Mouse (Mus musculus) ES-CJ7 (cell line): ENCODE results near the gene Rarres1.

ENCODE experiments used
- DNase-seq: peaks from one replicate; pipeline ENCODE4 v3.0.0; 2011; ENCODE audit warnings: low read depth, low spot score

Rarres1 gene

DNA sequence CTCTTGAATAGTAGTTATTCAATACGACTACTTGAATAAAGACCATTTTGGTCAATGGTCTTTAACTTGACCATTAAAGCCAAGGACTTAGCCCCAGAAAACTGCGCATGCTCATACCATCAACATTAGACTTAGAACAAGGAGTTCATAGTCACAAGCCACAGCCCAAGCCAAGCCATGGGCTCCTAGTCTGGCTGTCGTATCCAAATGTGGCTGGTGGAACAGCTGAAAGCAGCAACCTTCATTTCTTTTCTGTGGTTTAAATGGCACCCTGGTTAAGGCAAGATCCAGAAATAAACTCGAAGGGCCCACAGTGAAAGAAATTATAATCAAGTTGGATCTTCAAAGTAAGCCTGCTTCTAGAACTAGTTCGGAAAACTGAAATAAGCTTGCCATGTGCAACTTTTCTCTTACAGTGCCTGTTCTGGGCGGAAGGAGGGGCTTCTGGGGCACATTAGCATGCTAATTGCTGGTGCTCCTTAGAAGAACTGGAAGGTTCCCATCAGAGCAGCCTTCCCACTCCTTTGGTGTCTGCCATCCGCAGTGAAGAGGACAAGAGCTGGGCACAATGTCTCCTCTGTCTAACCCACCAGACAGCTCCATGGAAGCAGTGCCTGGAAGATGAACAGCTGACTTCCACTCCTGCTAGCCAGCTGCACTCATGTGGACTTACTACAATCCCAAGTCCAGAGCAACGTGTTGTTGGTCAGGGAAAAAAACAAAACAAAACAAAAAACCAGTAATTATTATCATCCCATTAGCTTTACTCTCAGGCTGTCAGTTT lies 23.0 kb downstream of the Rarres1 start:
- DNase-seq = no peak

DNA sequence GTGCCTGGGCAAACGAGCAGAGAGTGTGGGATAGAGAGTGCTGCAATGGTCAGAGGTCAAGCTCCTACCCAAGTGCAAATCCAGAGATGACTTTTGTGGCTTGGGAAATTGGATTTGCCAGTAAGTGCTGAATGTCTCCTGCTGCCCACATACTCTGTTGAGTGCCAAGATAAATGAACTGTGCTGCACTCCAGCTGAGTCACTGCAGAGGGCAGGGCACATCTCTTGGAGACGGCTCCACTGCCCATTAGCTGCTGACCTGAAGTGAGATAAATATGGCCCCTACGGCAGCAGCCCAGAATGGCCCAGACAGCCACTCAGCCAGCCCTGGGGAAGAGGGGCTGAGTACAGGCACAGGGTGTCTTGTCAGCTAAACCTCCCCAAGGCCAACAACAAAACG lies 25.2 kb downstream of the Rarres1 start:
- no peak for DNase-seq

DNA sequence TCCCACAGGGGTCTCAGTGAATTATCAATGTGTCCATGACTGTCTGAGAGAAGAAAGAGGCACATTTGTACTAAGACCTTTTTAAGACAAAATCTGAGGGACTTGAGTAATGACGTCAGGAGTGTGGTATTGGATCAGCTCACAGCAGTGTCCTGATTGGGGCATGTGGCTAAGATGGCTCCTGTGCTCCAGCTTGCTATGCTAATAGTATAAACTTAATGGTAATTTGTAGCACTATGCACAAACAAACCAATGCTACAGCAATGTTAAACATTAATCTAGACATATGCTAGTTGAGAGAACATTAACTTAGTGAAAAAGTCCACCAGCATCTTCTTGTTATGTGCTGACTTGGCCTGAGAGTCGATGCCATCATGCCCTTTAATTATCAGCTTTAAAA lies 30.1 kb downstream of the Rarres1 start:
- DNase-seq = no peak

DNA sequence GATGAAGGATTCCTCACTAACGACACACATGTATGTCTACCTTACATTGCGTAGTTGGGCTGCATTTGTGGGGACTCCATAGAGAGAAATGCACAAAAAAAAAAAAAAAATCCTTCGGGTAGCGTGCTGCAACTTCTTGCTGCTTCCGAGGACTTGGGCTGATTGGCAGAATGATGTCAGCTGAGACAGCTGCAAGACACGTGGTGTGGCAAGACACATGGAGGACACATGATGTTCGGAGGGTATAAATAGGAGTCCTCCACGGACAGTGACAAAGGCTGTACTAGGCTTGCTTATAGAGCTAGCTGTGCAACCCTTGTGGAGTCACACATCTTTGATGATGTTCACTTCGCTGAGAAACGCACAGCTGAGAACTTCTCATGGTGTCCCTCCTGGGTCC lies 32.9 kb downstream of the Rarres1 start:
- no peak for DNase-seq

DNA sequence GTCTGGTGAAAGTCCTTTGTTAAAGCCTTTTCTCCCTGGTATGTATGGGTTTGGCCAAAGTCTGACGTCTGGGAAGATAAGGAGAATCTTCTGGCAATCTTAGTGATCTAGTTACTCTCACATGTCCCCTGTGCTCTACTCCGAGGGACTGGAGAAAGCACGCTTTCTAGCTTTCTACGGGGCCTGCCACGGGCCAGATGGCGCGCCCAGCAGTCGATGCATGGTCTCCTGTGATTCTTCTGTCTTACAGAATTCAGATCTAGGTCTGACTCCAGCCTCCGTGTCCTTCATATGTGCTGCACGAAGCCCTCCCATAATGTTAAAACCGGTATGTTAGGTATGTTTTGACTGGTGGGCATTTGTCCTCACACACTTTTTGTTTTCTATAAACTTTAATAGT lies 35.5 kb downstream of the Rarres1 start:
- DNase-seq = no peak

DNA sequence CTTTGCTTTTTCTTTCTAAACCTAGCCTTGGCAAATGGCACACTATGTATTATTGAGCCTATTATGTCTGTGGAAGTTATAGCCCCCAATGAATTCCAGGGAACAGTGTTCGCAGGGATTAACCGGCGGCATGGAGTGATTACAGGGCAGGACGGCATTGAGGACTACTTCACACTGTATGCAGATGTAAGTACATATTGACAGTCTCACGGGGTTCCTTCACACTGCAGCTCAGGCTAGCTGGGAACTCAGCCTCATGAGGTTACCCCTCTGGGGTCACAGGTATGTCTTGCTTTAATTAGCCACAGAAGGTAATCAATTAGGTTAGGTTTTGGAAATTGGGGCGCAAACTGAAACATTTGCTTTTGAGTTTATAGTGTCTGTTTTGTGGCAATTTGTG lies 41.9 kb downstream of the Rarres1 start:
- no peak for DNase-seq

DNA sequence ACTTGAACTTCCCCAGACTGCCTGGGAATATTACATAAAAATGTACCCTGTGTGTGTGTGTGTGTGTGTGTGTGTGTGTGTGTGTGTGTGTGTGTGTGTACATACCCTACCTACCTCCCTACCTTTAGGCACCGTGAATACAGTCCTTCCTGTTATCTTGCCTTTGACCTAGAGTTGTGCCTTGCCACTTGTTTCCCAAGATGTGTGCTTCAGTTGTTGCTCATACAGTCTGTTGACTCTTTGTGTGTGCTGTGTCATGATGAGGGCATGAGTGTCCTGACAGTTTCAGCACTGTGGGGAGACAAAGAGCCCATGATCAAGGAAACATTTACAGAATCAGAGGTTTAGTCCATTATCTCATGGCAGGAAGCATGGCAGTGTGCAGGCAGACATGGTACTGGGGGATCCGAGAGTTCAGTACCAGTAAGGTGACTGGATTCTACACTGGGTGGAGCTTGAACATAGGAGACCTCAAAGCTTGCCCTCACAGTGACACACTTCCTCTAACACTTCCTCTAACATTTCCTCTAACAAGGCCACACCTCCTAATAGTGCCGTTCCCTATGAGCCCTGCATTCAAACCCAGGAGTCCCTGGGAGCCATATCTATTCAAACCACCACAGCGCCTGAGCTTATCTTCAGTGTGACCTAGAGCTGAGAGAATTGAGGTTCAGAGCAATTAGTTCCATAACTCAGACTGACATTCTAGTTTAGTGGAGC lies 43.8 kb downstream of the Rarres1 start:
- no peak for DNase-seq

DNA sequence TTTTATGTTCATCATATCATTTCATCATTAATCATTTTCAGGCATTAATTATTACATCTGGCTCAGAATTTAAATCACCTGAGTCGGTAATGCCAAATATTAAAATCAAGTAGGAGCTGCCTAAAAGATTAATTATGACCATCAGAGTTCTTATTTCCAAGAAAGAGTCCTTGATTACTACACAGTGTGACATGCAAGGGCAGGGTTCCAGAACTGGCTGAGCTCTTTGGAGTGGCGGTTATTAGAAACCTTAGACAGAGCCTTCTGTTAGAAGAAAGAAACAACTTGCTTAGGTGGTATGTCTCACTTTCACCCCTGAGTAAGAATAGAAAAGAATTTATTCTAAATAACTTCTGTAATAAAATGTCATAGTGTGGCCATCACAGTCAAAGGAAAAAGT lies 48.0 kb downstream of the Rarres1 start:
- no peak for DNase-seq

DNA sequence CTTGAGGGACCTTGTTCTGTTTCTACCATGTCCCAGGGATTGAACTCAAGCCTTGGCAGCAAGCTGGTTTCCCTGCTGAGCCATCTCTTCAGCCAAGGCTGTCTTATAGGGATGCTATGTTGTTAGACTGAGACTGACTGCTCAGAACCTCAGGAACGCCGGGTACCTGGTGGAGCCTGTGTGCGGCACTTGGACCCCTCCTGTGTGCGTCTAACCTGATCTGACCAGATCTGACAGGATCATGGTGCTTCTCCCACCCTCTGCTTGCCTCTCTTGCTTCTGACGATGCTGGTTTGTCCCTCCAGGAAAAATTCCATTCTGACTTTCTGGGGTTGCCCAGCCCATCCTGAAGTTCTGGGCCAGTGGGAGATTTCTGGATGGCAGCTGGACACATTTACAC lies 48.7 kb downstream of the Rarres1 start:
- DNase-seq = peak; percentile 69

DNA sequence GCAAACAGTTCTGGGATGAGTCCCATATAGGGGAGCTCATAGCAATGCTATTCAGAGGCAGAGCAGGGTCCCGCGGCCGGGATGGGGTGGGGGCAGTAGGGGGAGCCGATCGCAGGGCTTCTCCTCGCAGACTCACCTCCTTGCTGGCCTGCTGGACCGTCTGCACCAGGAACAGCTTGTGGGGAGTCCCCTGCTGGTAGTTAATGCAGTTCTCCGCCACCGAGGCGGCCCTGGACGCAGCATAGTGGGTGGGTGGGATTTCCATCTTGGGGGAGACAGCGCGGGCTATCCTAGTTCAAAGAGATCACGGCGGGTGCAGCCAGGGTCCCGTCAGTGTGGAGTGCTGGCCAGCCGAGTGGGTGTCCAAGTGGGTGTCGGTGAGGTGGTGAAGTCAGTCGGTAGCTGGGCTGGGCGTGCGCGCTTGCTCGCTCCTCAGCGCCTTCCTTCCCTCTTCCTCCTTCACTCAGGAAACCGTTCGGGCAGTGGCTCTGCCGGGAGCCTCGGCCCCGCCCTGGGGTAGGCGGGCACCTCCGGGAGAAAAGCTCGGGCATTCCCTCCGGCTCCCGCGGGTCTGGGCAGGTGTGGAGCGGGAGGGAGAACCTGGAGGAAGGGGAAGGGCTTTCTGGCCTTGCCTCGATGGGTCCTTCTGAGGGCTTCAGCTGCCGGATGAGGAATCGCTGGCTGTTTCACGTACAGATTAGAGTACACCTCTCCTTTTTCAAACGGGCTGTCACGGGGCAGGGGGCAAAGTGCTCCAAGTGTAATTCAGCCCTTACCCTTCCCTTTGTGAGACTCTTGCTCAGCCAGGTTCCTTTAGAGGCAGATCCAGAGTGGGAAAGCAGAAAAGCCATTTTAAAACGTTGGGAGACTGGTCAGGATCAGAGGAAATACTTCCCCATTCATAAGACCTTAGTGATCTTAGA lies 51.6 kb downstream of the Rarres1 start, which contains the start of gene Lxn:
Gene Lxn, minus strand, starts transcription at position 477 of the 923 bp plus-strand sequence.
- peak; percentile 64 for DNase-seq

DNA sequence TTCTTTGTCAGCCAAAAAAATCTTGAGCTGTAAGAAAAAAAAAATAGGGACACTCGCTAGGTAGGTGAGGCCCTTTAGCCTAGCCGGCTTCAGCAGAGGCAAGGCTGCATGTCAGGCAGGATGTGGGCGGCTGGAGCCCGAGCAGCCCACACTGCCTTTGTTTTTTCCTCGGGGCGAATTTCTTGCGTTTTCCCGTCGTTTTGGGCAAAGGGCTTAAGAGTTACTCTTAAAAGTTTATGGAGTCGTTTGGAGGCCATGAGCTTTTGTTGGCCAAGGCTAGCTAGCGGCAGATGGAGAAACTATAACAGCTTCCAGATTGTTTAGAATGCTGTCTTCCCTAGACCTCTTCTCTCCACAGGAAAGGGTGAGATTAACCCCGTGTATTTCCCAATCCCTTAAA lies 52.3 kb downstream of the Rarres1 start:
- DNase-seq = no peak

DNA sequence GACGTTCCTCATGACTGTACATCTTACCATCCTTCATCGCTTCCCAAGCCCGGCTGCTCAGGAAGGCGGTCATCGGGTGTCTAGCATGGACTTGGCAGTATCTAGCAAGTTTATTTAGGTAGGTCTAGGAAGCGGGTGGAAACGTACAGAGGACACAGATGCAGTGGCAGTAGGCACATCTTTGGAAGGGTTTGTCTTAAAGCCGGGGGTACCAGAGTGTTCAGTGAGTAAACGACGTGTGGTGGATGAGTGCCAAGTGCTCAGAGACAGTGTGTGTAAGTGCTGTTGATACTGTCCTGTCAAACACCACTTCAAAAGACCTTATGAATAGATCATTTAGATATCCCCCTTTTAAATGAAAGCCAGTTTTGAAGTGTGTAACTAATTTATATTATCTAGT lies 52.7 kb downstream of the Rarres1 start:
- no peak for DNase-seq

DNA sequence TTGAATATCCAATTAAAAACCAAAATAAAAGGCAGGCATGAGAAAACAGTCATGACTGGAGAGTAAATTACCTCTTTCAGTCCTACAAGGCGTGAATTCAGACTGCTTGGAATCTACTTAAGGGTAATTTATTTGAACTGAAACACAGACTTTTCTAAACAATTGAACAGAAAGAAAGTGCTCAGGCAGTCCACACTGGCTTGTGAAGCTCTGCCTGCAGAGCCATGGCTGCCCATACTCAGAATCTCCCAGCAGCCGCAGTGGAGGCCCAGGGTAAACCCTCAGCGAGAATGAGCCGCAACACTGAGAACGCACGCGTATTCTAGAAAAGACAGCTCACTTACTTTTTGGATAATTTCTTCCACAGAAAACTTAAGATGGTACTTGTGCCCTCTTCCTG lies 53.3 kb downstream of the Rarres1 start:
- DNase-seq = no peak

DNA sequence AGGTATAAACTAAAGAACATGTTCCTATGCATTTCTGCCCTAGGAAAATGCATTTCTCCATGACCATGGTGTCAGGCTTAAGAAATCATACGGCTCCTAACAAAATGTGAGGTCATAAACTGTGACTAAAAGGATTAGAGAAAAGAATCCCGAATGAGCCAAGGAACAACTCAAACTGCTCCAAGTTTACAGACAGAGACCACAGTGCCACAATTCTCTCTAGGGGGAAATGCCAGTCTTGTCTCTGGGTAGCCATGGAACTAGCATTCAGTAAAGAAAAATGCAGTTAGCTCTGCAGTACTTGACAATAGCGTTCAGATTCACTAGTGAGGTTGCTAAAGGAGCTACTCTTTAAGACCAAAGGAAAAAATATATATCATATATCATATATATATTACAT lies 55.4 kb downstream of the Rarres1 start:
- no peak for DNase-seq

DNA sequence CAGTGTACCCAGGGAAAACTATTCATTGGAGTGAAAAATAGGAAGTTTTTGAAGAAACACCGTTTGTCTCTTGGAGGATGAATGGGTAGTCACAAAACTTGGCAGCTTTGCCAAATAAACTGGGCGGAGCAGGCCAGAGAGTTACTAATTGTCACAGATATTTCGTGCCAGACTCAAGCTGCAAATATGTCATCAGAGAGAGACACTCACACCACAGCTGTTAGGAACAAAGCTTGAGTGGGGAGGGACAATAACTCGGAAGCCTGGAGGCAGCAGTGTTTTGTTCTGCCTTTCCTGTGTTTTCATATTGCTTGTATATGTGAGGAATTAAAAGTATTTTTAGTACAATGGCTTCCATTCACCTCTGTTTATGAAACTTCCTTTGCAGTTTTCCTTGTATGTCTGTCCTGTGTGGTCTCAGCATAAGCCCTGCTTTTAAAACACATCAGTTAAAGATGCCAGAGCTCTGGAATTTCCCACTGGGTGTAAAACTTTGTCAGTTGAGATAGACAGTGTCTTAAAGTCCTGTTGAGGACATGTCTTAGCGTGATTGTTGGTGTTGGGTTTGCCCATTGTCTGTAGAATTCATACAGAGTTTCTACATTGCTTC lies 64.6 kb downstream of the Rarres1 start:
- no peak for DNase-seq

DNA sequence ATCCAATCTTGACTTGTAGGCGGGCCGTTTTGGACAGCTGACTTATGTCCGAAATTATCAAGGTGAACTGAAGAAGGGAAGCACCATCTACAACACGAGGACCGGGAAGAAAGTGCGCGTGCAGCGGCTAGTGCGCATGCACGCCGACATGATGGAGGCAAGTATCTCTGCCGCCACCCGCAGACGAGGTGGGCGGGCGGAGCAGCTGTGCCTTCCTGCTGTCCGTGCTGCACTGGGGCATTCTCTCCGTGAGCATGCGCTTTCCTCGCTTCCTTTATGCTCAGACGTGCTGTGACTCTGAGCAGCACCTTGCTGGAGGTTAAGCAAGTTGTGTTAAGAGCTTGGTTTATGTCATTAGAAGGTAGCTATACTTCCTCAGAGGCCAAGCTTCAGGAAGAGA lies 65.7 kb downstream of the Rarres1 start:
- peak; percentile 73 for DNase-seq

DNA sequence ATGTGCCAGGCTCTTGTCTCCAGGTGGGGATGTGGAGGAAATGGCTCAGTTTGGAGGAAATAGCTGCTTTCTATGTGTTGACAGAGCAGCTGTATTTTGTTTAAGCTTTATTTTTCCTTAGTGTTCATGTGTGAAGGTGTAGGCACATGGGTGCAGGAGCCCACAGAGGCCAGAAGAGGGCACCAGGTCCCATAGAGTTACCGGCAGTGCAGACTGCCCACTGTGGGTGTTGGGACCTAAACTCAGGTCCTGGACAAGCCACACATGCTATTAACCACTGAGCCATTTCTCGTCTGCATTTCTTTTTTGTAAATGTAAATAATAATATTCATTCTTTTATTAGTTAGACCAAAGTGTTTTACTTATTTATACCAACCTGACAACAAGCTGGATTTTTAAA lies 68.2 kb downstream of the Rarres1 start:
- DNase-seq = peak; percentile 34

DNA sequence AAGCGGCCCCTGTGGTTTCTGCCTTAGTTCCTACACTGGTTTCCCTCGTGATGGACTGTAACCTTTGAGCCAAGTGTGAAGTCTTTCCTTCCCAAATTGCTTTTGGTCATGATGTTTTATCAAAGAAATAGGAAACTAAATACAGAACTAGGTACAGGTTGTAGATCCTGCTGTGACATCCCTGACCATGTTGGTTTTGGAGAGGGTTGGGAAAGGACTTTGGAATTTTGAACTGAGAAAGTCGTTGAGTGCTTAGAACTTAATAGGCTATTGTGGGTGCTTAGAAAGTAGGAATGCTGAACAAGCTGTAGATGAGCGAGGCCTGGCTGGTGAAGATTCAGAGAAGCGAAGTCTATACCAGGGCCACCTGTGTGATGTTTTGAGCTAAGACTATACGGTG lies 81.3 kb downstream of the Rarres1 start:
- DNase-seq = no peak

DNA sequence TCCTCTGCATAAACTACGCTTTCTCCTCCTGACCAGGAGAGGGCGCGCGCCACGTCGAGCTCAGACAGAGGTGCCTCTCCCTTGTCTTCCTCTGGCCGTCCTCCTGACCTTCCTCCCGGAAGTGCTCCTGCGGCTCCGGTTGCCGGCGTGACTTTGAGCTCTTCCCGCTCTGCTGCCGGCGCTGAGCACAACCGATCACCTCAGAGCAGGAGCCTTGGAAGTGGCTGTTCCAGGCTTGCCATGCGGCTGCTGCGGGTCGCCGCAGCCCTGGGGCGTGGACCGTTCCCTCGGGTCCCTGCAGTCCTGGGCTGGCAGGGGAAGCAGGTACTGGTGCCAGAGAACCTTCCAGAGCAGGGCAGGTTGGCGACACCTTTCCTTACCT lies 85.3 kb downstream of the Rarres1 start, which contains the start of gene Gfm1:
Gene Gfm1, plus strand, starts transcription at position 98 of the 382 bp plus-strand sequence.
- peak; percentile 94 for DNase-seq

DNA sequence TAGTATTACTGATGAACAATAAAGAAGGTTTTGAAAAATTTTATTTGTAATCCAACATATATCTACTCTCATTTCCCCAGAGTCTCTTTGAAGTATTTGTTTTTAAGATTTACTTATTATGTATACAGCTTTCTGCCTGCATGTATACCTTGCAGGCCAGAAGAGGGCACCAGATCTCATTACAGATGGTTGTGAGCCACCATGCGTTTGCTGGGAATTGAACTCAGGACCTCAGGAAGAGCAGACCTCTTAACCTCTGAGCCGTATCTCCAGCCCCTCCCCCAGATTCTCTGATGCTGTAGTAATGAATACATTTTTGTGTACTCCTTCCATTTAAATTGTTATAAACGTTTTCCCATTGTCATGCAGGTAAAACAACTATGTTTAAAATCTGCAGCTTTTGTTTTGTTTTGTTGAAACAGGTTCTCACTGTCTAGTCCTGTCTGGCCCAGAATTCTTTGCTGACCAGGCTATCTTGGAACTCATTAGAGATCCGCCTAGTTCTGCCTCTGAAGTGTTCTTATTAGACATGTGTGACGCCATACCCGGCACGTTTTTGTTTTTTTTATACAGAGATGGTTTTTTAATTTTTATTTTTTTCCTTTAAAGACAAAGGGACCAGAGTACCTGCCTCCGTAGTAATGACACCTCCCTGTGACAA lies 85.9 kb downstream of the Rarres1 start:
- DNase-seq = peak; percentile 27
